Mouse (Mus musculus): Measurements from ENCODE around the gene Slc22a7. TPM values are rescaled to one million over a fixed set of nuclear protein-coding genes. Genes with fewer than 3 reads are reported as not detected.
A peak's percentile ranks its signal among the peaks of the same experiment; 100 is the strongest.

Slc22a7 gene
- polyA plus RNA-seq (2016; fragmentation: Nextera tagmentation; extraction: Ambion mirVana) = not detected in 2 replicates

DNA sequence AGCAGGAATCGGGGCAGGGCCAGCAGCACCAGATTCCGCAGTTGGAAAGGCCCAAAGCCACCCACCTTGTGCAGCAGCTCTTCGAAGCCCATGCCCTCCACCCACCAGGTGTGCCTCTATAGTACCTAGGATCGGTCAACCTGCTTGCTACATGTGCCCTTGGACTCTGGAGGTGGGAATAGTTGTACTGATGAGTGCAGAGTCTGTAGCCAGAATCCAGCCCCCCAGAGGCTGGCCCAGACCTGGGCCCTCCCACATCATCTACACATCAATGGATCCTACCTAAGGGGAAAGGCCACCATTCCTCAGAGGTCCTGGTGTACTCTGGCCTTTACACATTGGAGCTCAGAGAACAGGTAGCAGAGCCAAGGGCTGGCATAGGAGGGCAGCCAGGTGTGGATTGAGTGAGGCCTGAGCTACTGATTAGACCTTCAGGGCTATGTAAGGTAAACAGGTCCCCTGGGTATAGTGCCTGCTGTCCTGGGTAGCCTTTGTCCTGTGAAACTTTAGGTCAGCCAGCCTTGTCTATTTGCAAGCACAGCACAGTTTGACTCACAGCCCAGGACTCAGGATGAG is at the start of gene Slc22a7:
Slc22a7 (minus strand) TSS at position 160 of the 576 bp plus-strand sequence.
- Histone ChIP-seq H3K27me3 (ENCODE audit: poor library complexity, severe bottlenecking) (peaks cover 78% of the 10 kb centered on the region), H3K36me3 (replicated peaks) (no peaks in the 10 kb centered on the region), H3K4me1 (peaks cover 33% of the 10 kb centered on the region), H3K27ac (no peak within 1 kb of the TSS), H3K4me3 (no peak within 1 kb of the TSS), H3K9me3 (no peaks in the 10 kb centered on the region)
- DNase-seq (ENCODE audit: extremely low spot score, low spot score) = no peak
- 77% methylated on average over 4 of the region's 4 CpGs for WGBS

DNA sequence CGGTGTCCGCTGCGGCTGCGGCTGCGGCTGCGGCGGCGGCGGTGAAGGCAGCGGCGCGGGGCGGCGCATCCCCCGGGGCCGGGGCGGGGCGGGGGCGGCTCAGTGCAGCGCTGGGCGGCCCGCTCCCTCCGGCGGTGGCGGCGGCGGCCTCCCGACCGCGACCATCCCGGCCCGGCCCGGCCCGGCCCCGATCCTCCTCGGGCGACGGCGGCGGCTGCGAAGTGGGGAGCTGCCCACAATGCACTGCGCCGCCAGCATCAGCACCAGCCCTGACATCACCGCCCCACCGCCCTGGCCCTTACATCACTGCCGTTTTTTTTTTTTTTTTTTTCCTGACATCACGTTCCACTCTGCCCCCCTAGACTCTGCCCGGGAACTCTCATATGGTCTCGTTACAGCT is 49.2 kb upstream of the Slc22a7 start, which contains the start of gene Ttbk1:
Ttbk1 (minus strand) TSS at position 245 of the 400 bp plus-strand sequence.
- peak within 1 kb of the TSS; percentile 75 for H3K4me3 ChIP-seq
- H3K4me1 ChIP-seq = peaks cover 44% of the 10 kb centered on the region
- no peaks in the 10 kb centered on the region for H3K9me3 ChIP-seq
- peak within 1 kb of the TSS; percentile 80 for H3K27ac ChIP-seq
- H3K27me3 ChIP-seq (ENCODE audit: poor library complexity, severe bottlenecking) = peaks cover 73% of the 10 kb centered on the region
- WGBS = 1% methylated on average over 41 of the region's 49 CpGs
- no peaks in the 10 kb centered on the region for H3K36me3 ChIP-seq (replicated peaks)
- DNase-seq (ENCODE audit: extremely low spot score, low spot score) = peak; percentile 37

GRCm38 (mm10) chr17:46486995-46487394 is 48.7 kb upstream of the Slc22a7 start:
- H3K27ac ChIP-seq = peak overlapping the region; percentile 80
- peaks cover 44% of the 10 kb centered on the region for H3K4me1 ChIP-seq
- WGBS = 2% methylated on average over 21 of the region's 22 CpGs
- H3K9me3 ChIP-seq = no peaks in the 10 kb centered on the region
- DNase-seq (ENCODE audit: extremely low spot score, low spot score) = no peak
- peaks cover 73% of the 10 kb centered on the region for H3K27me3 ChIP-seq (ENCODE audit: poor library complexity, severe bottlenecking)
- no peaks in the 10 kb centered on the region for H3K36me3 ChIP-seq (replicated peaks)
- H3K4me3 ChIP-seq = peak overlapping the region; percentile 75

DNA sequence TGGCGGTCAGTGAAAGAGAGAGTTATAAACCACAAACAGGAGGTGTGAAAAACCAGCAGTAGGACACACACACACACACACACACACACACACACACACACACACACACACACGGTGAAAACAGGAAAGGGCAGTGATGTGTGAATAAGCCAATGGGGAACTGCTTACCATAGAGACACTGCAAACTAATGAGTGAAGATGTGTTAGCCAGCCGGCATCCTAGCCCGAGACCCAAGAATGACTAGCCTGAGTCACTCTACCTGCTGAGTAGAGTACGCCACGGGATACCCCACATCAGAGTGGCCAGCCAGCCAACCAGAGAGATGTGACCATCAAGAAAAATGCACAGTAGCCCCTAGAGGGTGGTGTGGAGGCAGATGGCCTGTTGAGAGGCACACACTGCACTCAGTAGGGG is 46.2 kb upstream of the Slc22a7 start:
- Histone ChIP-seq H3K27ac (peak overlapping the region; percentile 80; the same call in 1 of the 2 replicates), H3K36me3 (replicated peaks) (peaks cover 8% of the 10 kb centered on the region), H3K4me1 (peaks cover 44% of the 10 kb centered on the region), H3K4me3 (peak overlapping the region; percentile 59), H3K27me3 (ENCODE audit: poor library complexity, severe bottlenecking) (peaks cover 69% of the 10 kb centered on the region), H3K9me3 (no peaks in the 10 kb centered on the region)
- 8% methylated on average over 6 of the region's 6 CpGs for WGBS
- DNase-seq (ENCODE audit: extremely low spot score, low spot score) = no peak

GRCm38 (mm10) chr17:46484021-46484431 is 45.8 kb upstream of the Slc22a7 start:
- peaks cover 12% of the 10 kb centered on the region for H3K36me3 ChIP-seq (replicated peaks)

GRCm38 (mm10) chr17:46483561-46484001 is 45.3 kb upstream of the Slc22a7 start:
- WGBS = 1% methylated on average over 16 of the region's 16 CpGs
- Histone ChIP-seq H3K4me1 (peaks cover 44% of the 10 kb centered on the region), H3K27me3 (ENCODE audit: poor library complexity, severe bottlenecking) (peaks cover 60% of the 10 kb centered on the region), H3K9me3 (no peaks in the 10 kb centered on the region), H3K36me3 (replicated peaks) (peaks cover 17% of the 10 kb centered on the region), H3K4me3 (peak overlapping the region; percentile 59), H3K27ac (peak overlapping the region; percentile 80)
- DNase-seq (ENCODE audit: extremely low spot score, low spot score) = peak; percentile 59

More at GRCm38 (mm10) chr17:46484021-46484431, 45.8 kb upstream of the Slc22a7 start:
- WGBS = 3% methylated on average over 13 of the region's 13 CpGs
- peak overlapping the region; percentile 59 for H3K4me3 ChIP-seq
- peaks cover 65% of the 10 kb centered on the region for H3K27me3 ChIP-seq (ENCODE audit: poor library complexity, severe bottlenecking)
- peak overlapping the region; percentile 80 for H3K27ac ChIP-seq
- H3K4me1 ChIP-seq = peaks cover 44% of the 10 kb centered on the region
- DNase-seq (ENCODE audit: extremely low spot score, low spot score) = peak; percentile 38
- no peaks in the 10 kb centered on the region for H3K9me3 ChIP-seq

GRCm38 (mm10) chr17:46477286-46477685 is 39.0 kb upstream of the Slc22a7 start:
- no peaks in the 10 kb centered on the region for H3K4me1 ChIP-seq
- peaks cover 69% of the 10 kb centered on the region for H3K36me3 ChIP-seq (replicated peaks)
- no peak overlapping the region for H3K4me3 ChIP-seq
- no peak overlapping the region for H3K27ac ChIP-seq
- DNase-seq (ENCODE audit: extremely low spot score, low spot score) = no peak
- H3K27me3 ChIP-seq (ENCODE audit: poor library complexity, severe bottlenecking) = 0 out of 2 replicates have a peak, but pooled peaks cover 3% of the 10 kb centered on the region
- H3K9me3 ChIP-seq = no peaks in the 10 kb centered on the region
- 91% methylated on average over 15 of the region's 15 CpGs for WGBS

- Histone ChIP-seq H3K4me1 (no peaks in the 10 kb centered on the region), H3K36me3 (replicated peaks) (peaks cover 69% of the 10 kb centered on the region)
Measured at GRCm38 (mm10) chr17:46476601-46477000, 38.3 kb upstream of the Slc22a7 start.

GRCm38 (mm10) chr17:46467830-46468229 is 29.6 kb upstream of the Slc22a7 start:
- no peak overlapping the region for H3K27ac ChIP-seq
- no peak for DNase-seq (ENCODE audit: extremely low spot score, low spot score)
- 89% methylated on average over 9 of the region's 9 CpGs for WGBS
- H3K36me3 ChIP-seq (replicated peaks) = peaks cover 41% of the 10 kb centered on the region
- peaks cover 22% of the 10 kb centered on the region for H3K4me1 ChIP-seq
- H3K27me3 ChIP-seq (ENCODE audit: poor library complexity, severe bottlenecking) = no peaks in the 10 kb centered on the region; the same call in 1 of the 2 replicates
- H3K4me3 ChIP-seq = no peak overlapping the region
- H3K9me3 ChIP-seq = no peaks in the 10 kb centered on the region

More at GRCm38 (mm10) chr17:46476601-46477000, 38.3 kb upstream of the Slc22a7 start:
- H3K9me3 ChIP-seq = no peaks in the 10 kb centered on the region
- DNase-seq (ENCODE audit: extremely low spot score, low spot score) = no peak
- H3K27me3 ChIP-seq (ENCODE audit: poor library complexity, severe bottlenecking) = 0 out of 2 replicates have a peak, but pooled peaks cover 3% of the 10 kb centered on the region
- H3K4me3 ChIP-seq = no peak overlapping the region
- H3K27ac ChIP-seq = no peak overlapping the region
- WGBS = 87% methylated on average over 8 of the region's 8 CpGs

- Histone ChIP-seq H3K9me3 (no peaks in the 10 kb centered on the region), H3K27ac (no peak overlapping the region), H3K27me3 (ENCODE audit: poor library complexity, severe bottlenecking) (peaks cover 53% of the 10 kb centered on the region), H3K4me3 (no peak overlapping the region), H3K4me1 (peaks cover 26% of the 10 kb centered on the region), H3K36me3 (replicated peaks) (peaks cover 16% of the 10 kb centered on the region)
- 87% methylated on average over 5 of the region's 5 CpGs for WGBS
- DNase-seq (ENCODE audit: extremely low spot score, low spot score) = no peak
Measured at GRCm38 (mm10) chr17:46462226-46462625, 24.0 kb upstream of the Slc22a7 start.

GRCm38 (mm10) chr17:46461347-46461746 is 23.1 kb upstream of the Slc22a7 start:
- 12% methylated on average over 8 of the region's 8 CpGs for WGBS
- Histone ChIP-seq H3K4me1 (peaks cover 22% of the 10 kb centered on the region), H3K27ac (no peak overlapping the region), H3K27me3 (ENCODE audit: poor library complexity, severe bottlenecking) (peaks cover 62% of the 10 kb centered on the region), H3K36me3 (replicated peaks) (peaks cover 10% of the 10 kb centered on the region), H3K9me3 (no peaks in the 10 kb centered on the region), H3K4me3 (peak overlapping the region; percentile 43)
- no peak for DNase-seq (ENCODE audit: extremely low spot score, low spot score)

- Histone ChIP-seq H3K36me3 (replicated peaks) (peaks cover 10% of the 10 kb centered on the region), H3K9me3 (no peaks in the 10 kb centered on the region), H3K27ac (no peak overlapping the region), H3K4me1 (peaks cover 29% of the 10 kb centered on the region), H3K4me3 (peak overlapping the region; percentile 43), H3K27me3 (ENCODE audit: poor library complexity, severe bottlenecking) (peaks cover 69% of the 10 kb centered on the region)
- DNase-seq (ENCODE audit: extremely low spot score, low spot score) = no peak
- 2% methylated on average over 32 of the region's 32 CpGs for WGBS
Measured at GRCm38 (mm10) chr17:46460673-46461072, 22.4 kb upstream of the Slc22a7 start.

DNA sequence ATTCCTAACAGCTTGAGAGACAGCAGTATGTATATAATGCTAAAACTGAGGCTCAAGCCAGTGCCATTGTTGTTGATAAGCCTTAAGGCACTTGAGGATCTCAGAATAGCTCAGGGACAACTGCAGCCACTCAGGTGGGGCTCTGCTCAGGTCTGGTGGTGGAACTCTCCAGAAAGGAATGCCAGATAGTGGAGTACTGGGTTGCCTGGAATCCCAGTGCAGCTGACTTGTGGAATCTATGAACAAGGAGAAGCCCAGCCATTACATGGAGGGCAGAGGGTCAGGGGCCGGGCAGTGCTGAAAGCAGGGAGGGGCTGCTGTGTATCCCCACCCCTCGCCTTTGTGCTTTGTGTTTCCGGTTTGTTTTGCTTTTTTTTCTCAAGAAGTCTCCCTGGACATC is 20.2 kb upstream of the Slc22a7 start:
- Histone ChIP-seq H3K4me1 (peaks cover 51% of the 10 kb centered on the region), H3K36me3 (replicated peaks) (peaks cover 10% of the 10 kb centered on the region), H3K27me3 (ENCODE audit: poor library complexity, severe bottlenecking) (peaks cover 91% of the 10 kb centered on the region), H3K9me3 (no peaks in the 10 kb centered on the region), H3K27ac (no peak overlapping the region), H3K4me3 (no peak overlapping the region)
- no peak for DNase-seq (ENCODE audit: extremely low spot score, low spot score)
- WGBS = 41% methylated on average over 3 of the region's 3 CpGs
